Mouse (Mus musculus): ENCODE data around the gene Snd1. TPM values are rescaled to one million over a fixed set of nuclear protein-coding genes. Genes with fewer than 3 reads are reported as not detected.

Snd1 gene
- polyA plus RNA-seq, 1 experiment: 190 TPM

- H3K4me3 ChIP-seq: no peak overlapping the region
- no peaks in the 10 kb centered on the region for H3K79me2 ChIP-seq (ENCODE audit: control insufficient read depth, insufficient read depth)
- H3ac ChIP-seq (ENCODE audit: control insufficient read depth, insufficient read length): no peak overlapping the region
- H3K27me3 ChIP-seq (ENCODE audit: control insufficient read depth, insufficient read depth, insufficient read length): peaks cover 15% of the 10 kb centered on the region
- no peak for TF ChIP-seq MAX (IDR thresholded peaks at IDR 0.05; ENCODE audit: low read depth)
- TF ChIP-seq REST (IDR thresholded peaks at IDR 0.05; ENCODE audit: insufficient read depth, insufficient read length): no peak
- no peak for TF ChIP-seq E2F4 (IDR thresholded peaks at IDR 0.05; ENCODE audit: insufficient read depth)
- TF ChIP-seq TCF3 (IDR thresholded peaks at IDR 0.05; ENCODE audit: insufficient read length, low read depth): no peak
- TF ChIP-seq MYOD1 (IDR thresholded peaks at IDR 0.05; ENCODE audit: control insufficient read depth in 1 of 3, insufficient read length in 2 of 3, low read depth in 2 of 3): no peak
- TF ChIP-seq POLR2A (IDR thresholded peaks at IDR 0.05; ENCODE audit: insufficient read length, low read depth): no peak
- no peak for TF ChIP-seq CEBPB (IDR thresholded peaks at IDR 0.05; ENCODE audit: insufficient read depth, poor library complexity, severe bottlenecking)
- no peak for TF ChIP-seq MYOG (IDR thresholded peaks at IDR 0.05; ENCODE audit: control insufficient read depth in 1 of 3, insufficient read depth in 1 of 3, insufficient read length in 2 of 3, low read depth in 2 of 3)
- no peak for TF ChIP-seq POLR2AphosphoS2 (IDR thresholded peaks at IDR 0.05; ENCODE audit: insufficient read length, low read depth)
- no peak for TF ChIP-seq SRF (IDR thresholded peaks at IDR 0.05; ENCODE audit: control insufficient read depth, insufficient read length, low read depth)
- TF ChIP-seq USF1 (IDR thresholded peaks at IDR 0.05; ENCODE audit: low read depth): no peak
- no peak for TF ChIP-seq TCF12 (IDR thresholded peaks at IDR 0.05; ENCODE audit: insufficient read depth, poor library complexity, severe bottlenecking)
- no peaks in the 10 kb centered on the region for H3K36me3 ChIP-seq (ENCODE audit: control insufficient read depth, insufficient read depth)
- no peak overlapping the region for H3K4me2 ChIP-seq (ENCODE audit: low read depth)
Measured at GRCm38 (mm10) chr6:28931234-28931633, 456.3 kb downstream of the Snd1 start.

- no peak overlapping the region for H3K4me3 ChIP-seq
- no peak for TF ChIP-seq MYOD1 (IDR thresholded peaks at IDR 0.05; ENCODE audit: control insufficient read depth in 1 of 3, insufficient read length in 2 of 3, low read depth in 2 of 3)
- TF ChIP-seq USF1 (IDR thresholded peaks at IDR 0.05; ENCODE audit: low read depth): no peak
- no peak for TF ChIP-seq MYOG (IDR thresholded peaks at IDR 0.05; ENCODE audit: control insufficient read depth in 1 of 3, insufficient read depth in 1 of 3, insufficient read length in 2 of 3, low read depth in 2 of 3)
- TF ChIP-seq POLR2A (IDR thresholded peaks at IDR 0.05; ENCODE audit: insufficient read length, low read depth): no peak
- no peak for TF ChIP-seq CEBPB (IDR thresholded peaks at IDR 0.05; ENCODE audit: insufficient read depth, poor library complexity, severe bottlenecking)
- no peak for TF ChIP-seq SRF (IDR thresholded peaks at IDR 0.05; ENCODE audit: control insufficient read depth, insufficient read length, low read depth)
- TF ChIP-seq MAX (IDR thresholded peaks at IDR 0.05; ENCODE audit: low read depth): no peak
- no peak for TF ChIP-seq TCF12 (IDR thresholded peaks at IDR 0.05; ENCODE audit: insufficient read depth, poor library complexity, severe bottlenecking)
- no peak for TF ChIP-seq REST (IDR thresholded peaks at IDR 0.05; ENCODE audit: insufficient read depth, insufficient read length)
- no peak for TF ChIP-seq POLR2AphosphoS2 (IDR thresholded peaks at IDR 0.05; ENCODE audit: insufficient read length, low read depth)
- no peak for TF ChIP-seq E2F4 (IDR thresholded peaks at IDR 0.05; ENCODE audit: insufficient read depth)
- TF ChIP-seq TCF3 (IDR thresholded peaks at IDR 0.05; ENCODE audit: insufficient read length, low read depth): no peak
Measured at GRCm38 (mm10) chr6:28931636-28932327, 456.8 kb downstream of the Snd1 start.

GRCm38 (mm10) chr6:28932328-28932937, 457.5 kb downstream of the Snd1 start:
- no peaks in the 10 kb centered on the region for H3K79me2 ChIP-seq (ENCODE audit: control insufficient read depth, insufficient read depth)
- H3ac ChIP-seq (ENCODE audit: control insufficient read depth, insufficient read length): no peak overlapping the region
- no peak overlapping the region for H3K4me2 ChIP-seq (ENCODE audit: low read depth)
- no peaks in the 10 kb centered on the region for H3K36me3 ChIP-seq (ENCODE audit: control insufficient read depth, insufficient read depth)
- no peak overlapping the region for H3K4me3 ChIP-seq
- TF ChIP-seq SRF (IDR thresholded peaks at IDR 0.05; ENCODE audit: control insufficient read depth, insufficient read length, low read depth) (no peak), CEBPB (IDR thresholded peaks at IDR 0.05; ENCODE audit: insufficient read depth, poor library complexity, severe bottlenecking) (no peak), MYOD1 (IDR thresholded peaks at IDR 0.05; ENCODE audit: control insufficient read depth in 1 of 3, insufficient read length in 2 of 3, low read depth in 2 of 3) (no peak), E2F4 (IDR thresholded peaks at IDR 0.05; ENCODE audit: insufficient read depth) (no peak), MAX (IDR thresholded peaks at IDR 0.05; ENCODE audit: low read depth) (no peak), POLR2A (IDR thresholded peaks at IDR 0.05; ENCODE audit: insufficient read length, low read depth) (no peak), USF1 (IDR thresholded peaks at IDR 0.05; ENCODE audit: low read depth) (no peak), MYOG (IDR thresholded peaks at IDR 0.05; ENCODE audit: control insufficient read depth in 1 of 3, insufficient read depth in 1 of 3, insufficient read length in 2 of 3, low read depth in 2 of 3) (no peak), TCF12 (IDR thresholded peaks at IDR 0.05; ENCODE audit: insufficient read depth, poor library complexity, severe bottlenecking) (no peak), REST (IDR thresholded peaks at IDR 0.05; ENCODE audit: insufficient read depth, insufficient read length) (no peak), POLR2AphosphoS2 (IDR thresholded peaks at IDR 0.05; ENCODE audit: insufficient read length, low read depth) (no peak), TCF3 (IDR thresholded peaks at IDR 0.05; ENCODE audit: insufficient read length, low read depth) (no peak)
- H3K27me3 ChIP-seq (ENCODE audit: control insufficient read depth, insufficient read depth, insufficient read length): peaks cover 20% of the 10 kb centered on the region

More at GRCm38 (mm10) chr6:28931636-28932327, 456.8 kb downstream of the Snd1 start:
- H3K4me2 ChIP-seq (ENCODE audit: low read depth): no peak overlapping the region
- peaks cover 18% of the 10 kb centered on the region for H3K27me3 ChIP-seq (ENCODE audit: control insufficient read depth, insufficient read depth, insufficient read length)
- H3ac ChIP-seq (ENCODE audit: control insufficient read depth, insufficient read length): no peak overlapping the region
- no peaks in the 10 kb centered on the region for H3K79me2 ChIP-seq (ENCODE audit: control insufficient read depth, insufficient read depth)
- no peaks in the 10 kb centered on the region for H3K36me3 ChIP-seq (ENCODE audit: control insufficient read depth, insufficient read depth)

GRCm38 (mm10) chr6:28935736-28936135, 460.8 kb downstream of the Snd1 start:
- Histone ChIP-seq H3K79me2 (ENCODE audit: control insufficient read depth, insufficient read depth) (no peaks in the 10 kb centered on the region), H3K4me2 (ENCODE audit: low read depth) (no peak overlapping the region), H3K27me3 (ENCODE audit: control insufficient read depth, insufficient read depth, insufficient read length) (peaks cover 20% of the 10 kb centered on the region), H3ac (ENCODE audit: control insufficient read depth, insufficient read length) (no peak overlapping the region), H3K4me3 (no peak overlapping the region), H3K36me3 (ENCODE audit: control insufficient read depth, insufficient read depth) (no peaks in the 10 kb centered on the region)
- TF ChIP-seq MYOG (IDR thresholded peaks at IDR 0.05; ENCODE audit: control insufficient read depth in 1 of 3, insufficient read depth in 1 of 3, insufficient read length in 2 of 3, low read depth in 2 of 3) (no peak), TCF3 (IDR thresholded peaks at IDR 0.05; ENCODE audit: insufficient read length, low read depth) (no peak), E2F4 (IDR thresholded peaks at IDR 0.05; ENCODE audit: insufficient read depth) (no peak), SRF (IDR thresholded peaks at IDR 0.05; ENCODE audit: control insufficient read depth, insufficient read length, low read depth) (no peak), TCF12 (IDR thresholded peaks at IDR 0.05; ENCODE audit: insufficient read depth, poor library complexity, severe bottlenecking) (no peak), MAX (IDR thresholded peaks at IDR 0.05; ENCODE audit: low read depth) (no peak), POLR2A (IDR thresholded peaks at IDR 0.05; ENCODE audit: insufficient read length, low read depth) (no peak), USF1 (IDR thresholded peaks at IDR 0.05; ENCODE audit: low read depth) (no peak), CEBPB (IDR thresholded peaks at IDR 0.05; ENCODE audit: insufficient read depth, poor library complexity, severe bottlenecking) (no peak), MYOD1 (IDR thresholded peaks at IDR 0.05; ENCODE audit: control insufficient read depth in 1 of 3, insufficient read length in 2 of 3, low read depth in 2 of 3) (no peak), REST (IDR thresholded peaks at IDR 0.05; ENCODE audit: insufficient read depth, insufficient read length) (no peak), POLR2AphosphoS2 (IDR thresholded peaks at IDR 0.05; ENCODE audit: insufficient read length, low read depth) (no peak)

Data from myocyte (in vitro differentiated cells).